Mouse (Mus musculus): Measurements from ENCODE around the gene Sez6l2. TPM values are rescaled to one million over a fixed set of nuclear protein-coding genes. Genes with fewer than 3 reads are reported as not detected.

Gene Sez6l2
- polyA plus RNA-seq, 1 experiment = 0.75 TPM

DNA sequence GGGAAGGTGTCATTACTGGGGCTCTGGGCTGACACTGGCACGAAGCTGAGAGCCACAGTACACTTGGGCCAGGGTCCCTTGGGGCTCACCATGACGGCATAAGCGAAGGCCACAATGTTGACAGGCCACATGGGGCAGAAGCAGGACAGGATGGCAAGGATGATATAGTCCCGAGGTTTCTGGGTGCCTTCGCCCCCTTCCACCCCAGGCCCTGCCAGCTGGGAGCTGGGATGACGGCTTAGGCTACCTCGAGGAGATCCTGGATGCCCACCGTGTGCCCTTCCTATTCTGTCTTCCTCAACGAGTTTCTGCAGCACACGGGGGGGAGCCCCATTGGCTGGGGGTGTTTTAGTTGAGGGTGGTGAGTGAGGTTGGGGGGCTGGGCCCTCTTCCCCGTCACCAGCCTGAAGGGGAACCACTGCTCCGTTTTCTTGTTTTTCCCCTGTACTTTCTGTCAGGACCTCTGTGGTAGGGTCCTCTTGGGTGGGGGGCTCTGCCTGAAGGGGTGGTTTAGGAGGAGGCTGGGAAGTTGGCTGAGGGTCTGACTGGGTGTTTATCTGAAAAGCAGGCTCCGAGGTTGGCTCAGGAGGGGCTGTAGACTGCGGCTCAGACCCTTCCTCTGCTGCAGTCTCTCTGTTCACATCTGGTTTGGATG lies 69.1 kb downstream of the Sez6l2 start:
- no peak overlapping the region for H3K27ac ChIP-seq (replicated peaks; ENCODE audit: low read depth, low read length)
- peak overlapping the region; percentile 39; the same call in 1 of the 2 replicates for H3K4me3 ChIP-seq (ENCODE audit: insufficient read depth, low read depth, low read length)
- peaks cover 9% of the 10 kb centered on the region for H3K4me1 ChIP-seq (ENCODE audit: control insufficient read depth, insufficient read depth, insufficient read length, low read length)

GRCm38 (mm10) chr7:127020031-127020430 lies 69.7 kb downstream of the Sez6l2 start:
- Histone ChIP-seq H3K27ac (replicated peaks; ENCODE audit: low read depth, low read length) (no peak overlapping the region), H3K4me3 (ENCODE audit: insufficient read depth, low read depth, low read length) (peak overlapping the region; percentile 39), H3K4me1 (ENCODE audit: control insufficient read depth, insufficient read depth, insufficient read length, low read length) (peaks cover 8% of the 10 kb centered on the region)

Other genes with a start within 250 kb of the Sez6l2 start
- 8.5 and 10.0 TPM in 2 replicates for gene Coro1a, start 242.8 kb upstream of the Sez6l2 start, polyA plus RNA-seq (2012; ENCODE audit: insufficient read depth, insufficient read length, missing spikeins)
- 68.9 and 90.6 TPM in 2 replicates for gene Mapk3, start 191.0 kb upstream of the Sez6l2 start, polyA plus RNA-seq (2012; ENCODE audit: insufficient read depth, insufficient read length, missing spikeins)
- not detected in 2 replicates for gene Gdpd3, start 184.2 kb upstream of the Sez6l2 start, polyA plus RNA-seq (2012; ENCODE audit: insufficient read depth, insufficient read length, missing spikeins)
- 156 and 157 TPM in 2 replicates for gene Ypel3, start 173.6 kb upstream of the Sez6l2 start, polyA plus RNA-seq (2012; ENCODE audit: insufficient read depth, insufficient read length, missing spikeins)
- not detected in 2 replicates for gene Tbx6, start 169.1 kb upstream of the Sez6l2 start, polyA plus RNA-seq (2012; ENCODE audit: insufficient read depth, insufficient read length, missing spikeins)
- 46.4 and 53.3 TPM in 2 replicates for gene Ppp4c, start 158.1 kb upstream of the Sez6l2 start, polyA plus RNA-seq (2012; ENCODE audit: insufficient read depth, insufficient read length, missing spikeins)
- 50.7 and 63.7 TPM in 2 replicates for gene Fam57b, start 152.9 kb upstream of the Sez6l2 start, polyA plus RNA-seq (2012; ENCODE audit: insufficient read depth, insufficient read length, missing spikeins)
- gene 4930451I11Rik, start 118.9 kb upstream of the Sez6l2 start, polyA plus RNA-seq (2012; ENCODE audit: insufficient read depth, insufficient read length, missing spikeins) = not detected in 2 replicates
- gene Doc2a, start 103.1 kb upstream of the Sez6l2 start, polyA plus RNA-seq (2012; ENCODE audit: insufficient read depth, insufficient read length, missing spikeins) = not detected in 2 replicates
- gene Hirip3, start 88.6 kb upstream of the Sez6l2 start, polyA plus RNA-seq (2012; ENCODE audit: insufficient read depth, insufficient read length, missing spikeins) = 6.1 and 7.4 TPM in 2 replicates
- 16.4 and 27.1 TPM in 2 replicates for gene Ino80e, start 88.2 kb upstream of the Sez6l2 start, polyA plus RNA-seq (2012; ENCODE audit: insufficient read depth, insufficient read length, missing spikeins)
- 17.6 and 22.7 TPM in 2 replicates for gene Taok2, start 65.9 kb upstream of the Sez6l2 start, polyA plus RNA-seq (2012; ENCODE audit: insufficient read depth, insufficient read length, missing spikeins)
- 41.9 and 45.2 TPM in 2 replicates for gene Tmem219, start 27.6 kb upstream of the Sez6l2 start, polyA plus RNA-seq (2012; ENCODE audit: insufficient read depth, insufficient read length, missing spikeins)
- 8.8 and 10.9 TPM in 2 replicates for gene Kctd13, start 21.7 kb upstream of the Sez6l2 start, polyA plus RNA-seq (2012; ENCODE audit: insufficient read depth, insufficient read length, missing spikeins)
- not detected in 2 replicates for gene Asphd1, start 981 bp upstream of the Sez6l2 start, polyA plus RNA-seq (2012; ENCODE audit: insufficient read depth, insufficient read length, missing spikeins)
- 33.4 and 41.3 TPM in 2 replicates for gene Cdipt, start 25.4 kb downstream of the Sez6l2 start, polyA plus RNA-seq (2012; ENCODE audit: insufficient read depth, insufficient read length, missing spikeins)
- 2.0 and 2.3 TPM in 2 replicates for gene Cdiptos, start 25.5 kb downstream of the Sez6l2 start, polyA plus RNA-seq (2012; ENCODE audit: insufficient read depth, insufficient read length, missing spikeins)
- gene Mvp, start 64.1 kb downstream of the Sez6l2 start, polyA plus RNA-seq (2012; ENCODE audit: insufficient read depth, insufficient read length, missing spikeins) = 27.9 and 52.7 TPM in 2 replicates
- gene Pagr1b, start 65.9 kb downstream of the Sez6l2 start, polyA plus RNA-seq (2012; ENCODE audit: insufficient read depth, insufficient read length, missing spikeins) = 14.1 TPM in 1 of 2 replicates, not detected in the other
- 5.9 and 26.0 TPM in 2 replicates for gene Pagr1a, start 66.8 kb downstream of the Sez6l2 start, polyA plus RNA-seq (2012; ENCODE audit: insufficient read depth, insufficient read length, missing spikeins)
- gene Gm42742, start 70.5 kb downstream of the Sez6l2 start, polyA plus RNA-seq (2012; ENCODE audit: insufficient read depth, insufficient read length, missing spikeins) = 12.4 TPM in 1 of 2 replicates, not detected in the other
- gene Prrt2, start 70.6 kb downstream of the Sez6l2 start, polyA plus RNA-seq (2012; ENCODE audit: insufficient read depth, insufficient read length, missing spikeins) = 0.55 and 0.58 TPM in 2 replicates
- 23.3 and 33.6 TPM in 2 replicates for gene Maz, start 76.5 kb downstream of the Sez6l2 start, polyA plus RNA-seq (2012; ENCODE audit: insufficient read depth, insufficient read length, missing spikeins)
- not detected in 2 replicates for gene Kif22, start 91.9 kb downstream of the Sez6l2 start, polyA plus RNA-seq (2012; ENCODE audit: insufficient read depth, insufficient read length, missing spikeins)
- not detected in 2 replicates for gene Zg16, start 136.8 kb downstream of the Sez6l2 start, polyA plus RNA-seq (2012; ENCODE audit: insufficient read depth, insufficient read length, missing spikeins)
- 0.96 and 1.8 TPM in 2 replicates for gene AI467606, start 140.8 kb downstream of the Sez6l2 start, polyA plus RNA-seq (2012; ENCODE audit: insufficient read depth, insufficient read length, missing spikeins)
- 0.75 and 1.5 TPM in 2 replicates for gene Qprt, start 171.7 kb downstream of the Sez6l2 start, polyA plus RNA-seq (2012; ENCODE audit: insufficient read depth, insufficient read length, missing spikeins)
- gene Spn, start 187.3 kb downstream of the Sez6l2 start, polyA plus RNA-seq (2012; ENCODE audit: insufficient read depth, insufficient read length, missing spikeins) = 0.44 TPM in 1 of 2 replicates, not detected in the other
- gene Cd2bp2, start 245.5 kb downstream of the Sez6l2 start, polyA plus RNA-seq (2012; ENCODE audit: insufficient read depth, insufficient read length, missing spikeins) = 15.3 and 17.4 TPM in 2 replicates

Measured in brown adipose tissue, adult 24 weeks (tissue).